Mouse (Mus musculus): Measurements from ENCODE around the gene Jmjd7. TPM values are rescaled to one million over a fixed set of nuclear protein-coding genes. Genes with fewer than 3 reads are reported as not detected.

The Jmjd7 gene
- polyA plus RNA-seq, 1 experiment: 10.6 TPM

DNA sequence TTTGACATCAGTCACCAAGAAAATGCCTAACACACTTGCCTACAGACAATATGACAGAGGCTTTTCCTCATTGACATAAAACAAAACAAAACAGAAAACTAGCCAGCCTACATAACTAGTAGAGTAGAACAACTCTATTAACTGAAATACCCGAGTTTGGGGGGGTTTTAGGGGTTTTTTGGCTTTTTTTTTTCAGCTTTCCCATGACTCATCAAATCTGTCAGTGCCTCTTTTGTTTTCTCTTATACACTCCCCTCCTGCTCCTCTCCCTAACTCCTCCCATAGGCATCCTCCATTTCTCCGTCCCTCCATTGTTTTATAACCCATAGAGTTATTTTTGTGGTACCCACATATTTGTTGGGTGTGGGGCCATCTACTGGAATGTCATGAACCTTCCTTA is 33.8 kb upstream of the Jmjd7 start:
- 38% methylated on average over 2 of the region's 2 CpGs for WGBS
- TF ChIP-seq POLR2A (IDR thresholded peaks at IDR 0.05; ENCODE audit: borderline replicate concordance, extremely low read depth, low read depth, low read length): no peak
- TF ChIP-seq CTCF (IDR thresholded peaks at IDR 0.05; ENCODE audit: insufficient read depth, low read length): no peak
- DNase-seq: no peak
- Histone ChIP-seq H3K4me3 (replicated peaks; ENCODE audit: extremely low read depth, low read depth, low read length) (no peak overlapping the region), H3K4me1 (ENCODE audit: control insufficient read depth, insufficient read depth, low read length) (peaks cover 6% of the 10 kb centered on the region)

DNA sequence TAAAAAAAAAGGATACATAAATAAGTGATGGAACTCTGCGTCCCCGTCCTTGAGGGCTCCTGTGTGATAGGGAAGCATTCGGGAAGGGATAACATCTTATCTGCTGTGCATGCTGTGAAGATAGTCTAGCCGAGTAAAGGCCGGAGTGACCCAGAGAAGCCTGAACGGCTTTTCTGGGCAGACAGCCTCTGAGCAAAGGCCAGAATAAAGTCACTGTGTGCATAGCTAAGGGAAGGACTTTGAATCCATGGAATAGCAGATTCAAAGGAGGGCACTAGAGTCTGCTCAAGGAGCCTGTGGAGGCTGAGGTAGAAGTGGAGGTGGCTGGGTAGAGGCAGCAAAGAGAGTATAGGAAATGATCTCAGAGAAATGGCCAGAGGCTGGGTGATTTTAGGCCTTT is 32.4 kb upstream of the Jmjd7 start:
- Histone ChIP-seq H3K4me1 (ENCODE audit: control insufficient read depth, insufficient read depth, low read length) (peaks cover 6% of the 10 kb centered on the region), H3K4me3 (replicated peaks; ENCODE audit: extremely low read depth, low read depth, low read length) (no peak overlapping the region)
- no peak for DNase-seq
- WGBS: 74% methylated on average over 6 of the region's 6 CpGs
- TF ChIP-seq CTCF (IDR thresholded peaks at IDR 0.05; ENCODE audit: insufficient read depth, low read length): no peak
- TF ChIP-seq POLR2A (IDR thresholded peaks at IDR 0.05; ENCODE audit: borderline replicate concordance, extremely low read depth, low read depth, low read length): no peak

DNA sequence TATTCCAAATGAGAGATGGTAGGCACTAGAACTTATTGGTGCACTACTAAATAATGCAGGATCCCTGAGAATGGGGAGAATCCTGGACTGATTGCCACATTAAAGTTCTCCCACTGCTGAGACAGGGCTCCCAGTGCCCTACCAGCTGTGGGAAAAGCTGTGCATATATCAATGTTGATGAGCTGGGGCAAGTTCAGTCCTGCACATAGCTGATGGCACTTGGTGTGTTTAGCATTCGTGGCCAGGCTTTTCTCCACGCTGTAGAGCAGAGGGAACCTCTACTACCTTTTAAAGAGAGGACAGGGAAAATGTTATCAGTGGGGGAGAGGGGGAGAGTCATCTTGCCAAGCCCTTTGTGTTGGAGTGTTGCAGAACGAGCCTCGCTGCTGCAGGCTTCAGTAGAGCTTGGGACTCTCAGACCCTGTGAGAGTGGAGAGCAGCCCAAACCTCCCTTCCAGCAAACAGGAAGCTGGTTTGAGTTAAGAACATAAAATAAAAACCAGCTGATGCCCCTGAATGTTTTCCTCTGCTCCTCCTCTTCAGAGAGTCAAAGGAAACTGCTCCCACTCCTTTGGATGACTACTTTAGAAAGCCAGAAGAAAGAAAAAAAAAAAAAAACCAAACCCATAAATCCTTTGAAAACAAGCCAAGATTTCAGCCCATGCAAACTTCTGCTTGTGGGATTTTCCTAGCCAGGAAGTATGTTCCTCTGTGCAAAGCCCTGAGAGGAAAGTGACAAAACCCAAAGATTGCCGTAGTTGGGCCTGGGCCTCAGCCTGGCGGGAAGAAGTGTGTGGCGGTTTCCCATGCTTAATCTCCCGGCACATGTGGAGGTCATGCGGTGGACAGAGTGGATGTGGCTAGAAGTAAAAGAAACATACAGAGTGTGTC is 31.6 kb upstream of the Jmjd7 start:
- 18% methylated on average over 9 of the region's 9 CpGs for WGBS
- no peak for DNase-seq

DNA sequence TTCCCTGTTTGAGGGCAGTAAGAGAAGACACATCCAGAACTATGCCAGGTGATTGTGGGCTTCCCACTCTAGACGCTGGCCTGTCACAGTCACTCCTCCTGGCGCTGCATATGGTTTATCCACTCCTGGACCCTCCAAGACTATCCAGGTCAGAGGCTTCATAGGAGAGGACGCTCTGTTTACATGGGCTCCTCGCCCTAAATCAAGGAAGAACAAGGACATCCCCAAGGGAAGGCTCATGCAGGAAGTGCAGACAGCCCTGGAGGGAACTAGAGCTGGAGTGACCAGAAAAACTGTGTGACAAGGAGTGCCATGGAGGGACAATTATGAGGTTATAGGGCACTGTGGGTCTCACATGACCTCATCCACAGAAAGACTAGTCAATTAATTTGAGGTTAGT is 29.9 kb upstream of the Jmjd7 start:
- TF ChIP-seq POLR2A (IDR thresholded peaks at IDR 0.05; ENCODE audit: borderline replicate concordance, extremely low read depth, low read depth, low read length) (no peak), CTCF (IDR thresholded peaks at IDR 0.05; ENCODE audit: insufficient read depth, low read length) (no peak)
- Histone ChIP-seq H3K4me3 (replicated peaks; ENCODE audit: extremely low read depth, low read depth, low read length) (no peak overlapping the region), H3K4me1 (ENCODE audit: control insufficient read depth, insufficient read depth, low read length) (peaks cover 13% of the 10 kb centered on the region)
- DNase-seq: no peak
- 69% methylated on average over 4 of the region's 4 CpGs for WGBS

More for the DNA sequence above, 31.6 kb upstream of the Jmjd7 start:
- Histone ChIP-seq H3K4me1 (ENCODE audit: control insufficient read depth, insufficient read depth, low read length) (peaks cover 6% of the 10 kb centered on the region), H3K4me3 (replicated peaks; ENCODE audit: extremely low read depth, low read depth, low read length) (no peak overlapping the region)
- TF ChIP-seq POLR2A (IDR thresholded peaks at IDR 0.05; ENCODE audit: borderline replicate concordance, extremely low read depth, low read depth, low read length) (no peak), CTCF (IDR thresholded peaks at IDR 0.05; ENCODE audit: insufficient read depth, low read length) (no peak)

DNA sequence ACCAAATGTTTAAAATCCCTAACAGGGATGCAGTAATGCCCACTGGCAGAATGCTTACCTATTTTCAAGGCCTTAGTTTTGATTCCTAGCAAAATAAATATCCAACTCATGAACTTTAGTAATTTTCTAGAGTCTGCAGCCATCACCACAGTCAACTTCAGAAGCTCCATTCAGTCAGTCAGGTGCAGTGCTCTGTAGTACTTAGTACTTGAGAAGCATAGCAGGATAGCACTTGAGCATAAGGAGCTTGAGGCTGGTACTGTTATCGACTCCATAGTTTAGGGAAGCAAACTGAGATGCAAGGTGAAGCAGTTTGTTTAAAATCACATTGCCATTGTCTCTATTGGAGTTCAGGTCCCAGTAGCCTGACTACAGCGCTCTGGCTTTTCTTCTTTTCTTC is 27.6 kb upstream of the Jmjd7 start:
- 81% methylated on average over 2 of the region's 2 CpGs for WGBS
- no peak overlapping the region for H3K4me3 ChIP-seq (replicated peaks; ENCODE audit: extremely low read depth, low read depth, low read length)
- DNase-seq: no peak
- peaks cover 15% of the 10 kb centered on the region for H3K4me1 ChIP-seq (ENCODE audit: control insufficient read depth, insufficient read depth, low read length)
- TF ChIP-seq POLR2A (IDR thresholded peaks at IDR 0.05; ENCODE audit: borderline replicate concordance, extremely low read depth, low read depth, low read length): no peak
- no peak for TF ChIP-seq CTCF (IDR thresholded peaks at IDR 0.05; ENCODE audit: insufficient read depth, low read length)

DNA sequence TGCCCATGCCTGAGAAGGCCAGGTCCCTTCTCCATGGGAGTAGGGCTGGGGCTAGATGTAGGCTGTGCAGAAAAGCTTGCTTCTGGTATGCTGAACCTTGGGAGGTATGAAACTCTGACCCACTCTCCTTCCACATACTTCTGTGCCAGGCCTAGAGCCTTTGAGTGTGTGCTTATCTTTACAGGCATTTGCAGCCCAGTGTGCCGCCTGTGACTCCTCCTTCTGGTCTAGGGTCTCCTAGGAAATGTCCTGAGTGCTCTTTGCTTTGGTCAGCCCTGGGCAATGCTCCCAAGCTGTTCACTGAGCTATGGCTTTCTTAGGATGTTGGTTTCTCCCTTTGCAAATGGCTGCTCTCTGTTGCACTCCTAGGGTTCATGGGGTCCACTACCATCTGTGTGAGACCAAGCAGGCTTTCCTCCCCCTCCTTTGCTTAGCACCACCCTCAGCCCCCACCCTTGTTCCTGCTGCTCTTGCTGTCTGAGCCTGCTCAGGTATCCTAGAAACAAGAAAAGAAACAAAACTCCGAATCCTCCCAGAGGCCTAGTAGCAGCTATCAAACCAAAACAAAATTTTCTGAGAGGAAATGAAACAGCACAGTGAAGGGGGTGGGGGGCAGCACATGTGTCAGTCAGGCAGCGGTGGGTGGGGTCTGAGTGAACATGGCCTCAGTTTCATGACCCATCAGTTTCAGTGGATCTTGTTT is 26.2 kb upstream of the Jmjd7 start:
- peaks cover 10% of the 10 kb centered on the region; the same call in 1 of the 2 replicates for H3K4me1 ChIP-seq (ENCODE audit: control insufficient read depth, insufficient read depth, low read length)
- 43% methylated on average over 3 of the region's 3 CpGs for WGBS
- peak; percentile 64 for DNase-seq
- no peak for TF ChIP-seq POLR2A (IDR thresholded peaks at IDR 0.05; ENCODE audit: borderline replicate concordance, extremely low read depth, low read depth, low read length)
- no peak for TF ChIP-seq CTCF (IDR thresholded peaks at IDR 0.05; ENCODE audit: insufficient read depth, low read length)
- H3K4me3 ChIP-seq (replicated peaks; ENCODE audit: extremely low read depth, low read depth, low read length): no peak overlapping the region

DNA sequence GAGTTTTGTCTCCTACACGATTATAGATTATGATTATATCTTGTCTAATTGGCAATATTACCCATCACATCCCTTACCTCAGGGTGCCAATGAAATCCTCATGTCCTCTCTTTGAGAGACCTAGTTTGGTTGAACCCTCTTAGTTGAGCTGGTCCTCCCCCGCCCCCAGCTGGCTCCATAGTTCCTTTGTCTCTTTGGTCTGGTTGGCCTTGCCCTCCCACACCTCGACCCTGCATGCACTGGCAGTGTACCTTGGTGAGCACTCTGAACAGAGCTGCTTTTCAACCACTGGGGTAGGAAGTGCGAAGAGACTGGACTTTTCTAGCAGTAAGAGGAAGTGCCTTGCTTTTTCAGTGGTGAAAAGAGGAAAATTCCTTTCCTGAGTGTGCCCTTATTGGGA is 25.3 kb upstream of the Jmjd7 start:
- WGBS: 63% methylated on average over 4 of the region's 4 CpGs
- H3K4me3 ChIP-seq (replicated peaks; ENCODE audit: extremely low read depth, low read depth, low read length): no peak overlapping the region
- H3K4me1 ChIP-seq (ENCODE audit: control insufficient read depth, insufficient read depth, low read length): peaks cover 9% of the 10 kb centered on the region; the same call in 1 of the 2 replicates
- DNase-seq: no peak
- TF ChIP-seq POLR2A (IDR thresholded peaks at IDR 0.05; ENCODE audit: borderline replicate concordance, extremely low read depth, low read depth, low read length) (no peak), CTCF (IDR thresholded peaks at IDR 0.05; ENCODE audit: insufficient read depth, low read length) (no peak)

DNA sequence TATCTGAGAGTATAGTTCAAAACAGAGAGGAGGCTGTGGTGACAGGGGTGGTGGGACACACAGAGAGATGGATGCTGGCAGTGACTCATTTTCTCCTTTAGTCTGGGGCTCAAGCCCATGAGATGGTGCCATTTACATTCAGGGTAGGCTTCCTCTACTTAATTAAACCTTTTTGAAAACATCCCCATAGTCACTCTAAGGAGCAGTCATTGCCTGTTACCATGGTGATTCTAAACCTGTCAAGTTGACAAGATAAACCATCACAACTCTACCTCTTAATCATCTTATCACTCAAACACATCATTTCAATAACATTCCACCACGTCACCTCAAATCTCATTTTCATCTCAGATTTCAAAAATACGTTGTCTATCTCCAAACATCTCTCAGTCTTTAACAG is 23.3 kb upstream of the Jmjd7 start:
- no peak for DNase-seq
- WGBS: 88% methylated on average over 2 of the region's 2 CpGs
- TF ChIP-seq CTCF (IDR thresholded peaks at IDR 0.05; ENCODE audit: insufficient read depth, low read length) (no peak), POLR2A (IDR thresholded peaks at IDR 0.05; ENCODE audit: borderline replicate concordance, extremely low read depth, low read depth, low read length) (no peak)
- H3K4me3 ChIP-seq (replicated peaks; ENCODE audit: extremely low read depth, low read depth, low read length): no peak overlapping the region
- H3K4me1 ChIP-seq (ENCODE audit: control insufficient read depth, insufficient read depth, low read length): peaks cover 11% of the 10 kb centered on the region; the same call in 1 of the 2 replicates

DNA sequence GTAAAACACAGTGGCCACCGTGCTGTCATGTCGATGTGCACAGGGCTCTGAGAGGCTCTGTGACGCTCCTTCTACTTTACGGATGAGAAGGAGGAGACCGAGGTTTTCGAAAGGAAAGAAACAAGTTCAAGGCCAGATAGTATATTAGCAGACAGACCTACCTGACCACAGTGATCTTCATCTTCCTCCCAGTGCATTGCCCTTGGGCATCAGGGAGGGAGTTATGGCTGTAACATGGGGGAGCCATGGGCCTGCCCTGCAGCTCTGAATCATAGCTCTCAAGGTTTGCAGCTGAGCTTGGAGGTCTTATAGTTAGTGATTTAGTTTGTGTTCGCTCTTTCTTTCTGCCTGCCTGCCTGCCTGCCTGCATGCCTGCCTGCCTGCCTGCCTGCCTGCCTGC is 20.6 kb upstream of the Jmjd7 start:
- no peak for DNase-seq
- TF ChIP-seq POLR2A (IDR thresholded peaks at IDR 0.05; ENCODE audit: borderline replicate concordance, extremely low read depth, low read depth, low read length) (no peak), CTCF (IDR thresholded peaks at IDR 0.05; ENCODE audit: insufficient read depth, low read length) (no peak)
- 95% methylated on average over 7 of the region's 7 CpGs for WGBS
- no peak overlapping the region for H3K4me3 ChIP-seq (replicated peaks; ENCODE audit: extremely low read depth, low read depth, low read length)
- H3K4me1 ChIP-seq (ENCODE audit: control insufficient read depth, insufficient read depth, low read length): peaks cover 7% of the 10 kb centered on the region; the same call in 1 of the 2 replicates
